Mouse (Mus musculus): ENCODE measurements around the gene Sp3. TPM values are rescaled to one million over a fixed set of nuclear protein-coding genes. Genes with fewer than 3 reads are reported as not detected.
"Not testable (repeated sequence)": the region's sequence is repeated elsewhere in the genome, so short reads cannot be mapped to it uniquely, and the experiment has no call there.

Sp3 gene
- total RNA-seq, 2 experiments from 2014 or later, result 50.5 to 55.5 TPM

- intact Hi-C loops (cut with DNase I), result no loop called here
Observed at GRCm38 (mm10) chr2:72956415-72956814, 23.8 kb downstream of the Sp3 start.

GRCm38 (mm10) chr2:72952979-72953378, 27.3 kb downstream of the Sp3 start:
- DNase-seq (ENCODE audit: low spot score in 2 of 2), result no peak
- intact Hi-C loops (cut with DNase I), result no loop called here

More at GRCm38 (mm10) chr2:72956415-72956814, 23.8 kb downstream of the Sp3 start:
- no peak for DNase-seq (ENCODE audit: low spot score in 2 of 2)

- no peak for DNase-seq (ENCODE audit: low spot score in 2 of 2)
- intact Hi-C loops (cut with DNase I), result no loop called here
Observed at GRCm38 (mm10) chr2:72935937-72936336, 44.3 kb downstream of the Sp3 start.

- intact Hi-C loops (cut with DNase I), result no loop called here
- DNase-seq (ENCODE audit: low spot score in 2 of 2), result no peak
Observed at GRCm38 (mm10) chr2:72932186-72932585, 48.1 kb downstream of the Sp3 start.

- intact Hi-C loops (cut with DNase I), result no loop called here
- DNase-seq (ENCODE audit: low spot score in 2 of 2), result no peak
Observed at GRCm38 (mm10) chr2:72924981-72925380, 55.3 kb downstream of the Sp3 start.

- intact Hi-C loops (cut with DNase I), result no loop called here
- no peak for DNase-seq (ENCODE audit: low spot score in 2 of 2)
Observed at GRCm38 (mm10) chr2:72916170-72916569, 64.1 kb downstream of the Sp3 start.

GRCm38 (mm10) chr2:72915245-72915930, 64.9 kb downstream of the Sp3 start:
- no peak for DNase-seq (ENCODE audit: low spot score in 2 of 2)
- intact Hi-C loops (cut with DNase I), result no loop called here

- DNase-seq (ENCODE audit: low spot score in 2 of 2), result no peak
- intact Hi-C loops (cut with DNase I), result no loop called here
Observed at GRCm38 (mm10) chr2:72913458-72913760, 66.8 kb downstream of the Sp3 start.

- intact Hi-C loops (cut with DNase I), result no loop called here
- no peak for DNase-seq (ENCODE audit: low spot score in 2 of 2)
Observed at GRCm38 (mm10) chr2:72912708-72913457, 67.4 kb downstream of the Sp3 start.

GRCm38 (mm10) chr2:72911527-72911926, 68.7 kb downstream of the Sp3 start:
- intact Hi-C loops (cut with DNase I), result no loop called here
- DNase-seq (ENCODE audit: low spot score in 2 of 2), result no peak

GRCm38 (mm10) chr2:72909046-72909445, 71.2 kb downstream of the Sp3 start:
- intact Hi-C loops (cut with DNase I), result no loop called here
- no peak for DNase-seq (ENCODE audit: low spot score in 2 of 2)

- intact Hi-C loops (cut with DNase I), result no loop called here
- no peak for DNase-seq (ENCODE audit: low spot score in 2 of 2)
Observed at GRCm38 (mm10) chr2:72908191-72908910, 71.9 kb downstream of the Sp3 start.

- intact Hi-C loops (cut with DNase I), result no loop called here
- DNase-seq (ENCODE audit: low spot score in 2 of 2), result no peak
Observed at GRCm38 (mm10) chr2:72906745-72907144, 73.5 kb downstream of the Sp3 start.

GRCm38 (mm10) chr2:72902816-72903680, 77.2 kb downstream of the Sp3 start:
- intact Hi-C loops (cut with DNase I); DNase-seq (ENCODE audit: low spot score in 2 of 2): not testable (repeated sequence)

GRCm38 (mm10) chr2:72898782-72899305, 81.4 kb downstream of the Sp3 start:
- no peak for DNase-seq (ENCODE audit: low spot score in 2 of 2)
- intact Hi-C loops (cut with DNase I), result no loop called here

- DNase-seq (ENCODE audit: low spot score in 2 of 2), result no peak
- intact Hi-C loops (cut with DNase I), result no loop called here
Observed at GRCm38 (mm10) chr2:72898094-72898781, 82.0 kb downstream of the Sp3 start.

- intact Hi-C loops (cut with DNase I), result no loop called here
- no peak for DNase-seq (ENCODE audit: low spot score in 2 of 2)
Observed at GRCm38 (mm10) chr2:72889806-72890205, 90.4 kb downstream of the Sp3 start.
